Comparison of ENCODE assay signal across 17 mouse cellular contexts in the genomic region with DNA sequence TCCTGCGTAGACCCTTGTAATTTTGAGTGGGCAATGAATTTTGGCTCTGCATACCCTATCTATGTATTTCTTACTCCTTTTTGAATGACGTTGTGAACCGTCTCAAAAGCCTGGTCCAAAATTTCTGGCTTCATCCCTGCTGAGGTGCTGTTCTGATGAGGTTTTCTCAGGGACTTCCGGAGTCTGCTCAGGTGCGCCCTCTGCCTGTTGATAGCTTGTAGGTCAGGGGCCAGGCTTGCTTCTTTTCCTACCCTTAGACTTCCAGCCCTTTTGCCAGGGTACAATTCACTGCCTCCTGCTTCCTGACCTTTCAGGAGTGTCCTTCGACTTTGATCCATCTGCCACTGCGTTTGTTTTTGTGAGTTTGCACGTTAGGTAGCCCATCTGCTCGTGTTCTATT. TPM values are rescaled to one million over a fixed set of nuclear protein-coding genes. Genes with fewer than 3 reads are reported as not detected.
A peak's percentile ranks its signal among the peaks of the same experiment; 100 is the strongest.
DNase-seq lines count a peak whose midpoint lies in the region; ATAC-seq lines count a peak whose summit lies in the region.
"Not testable (repeated sequence)": the region's sequence is repeated elsewhere in the genome, so short reads cannot be mapped to it uniquely, and the experiment has no call there.
"Had no signal": no experiment of that assay in that cellular context is flagged by ENCODE, and none has a peak within 500 bp of the region (broad histone marks: within the 10 kb centered on the region; RNA-seq: fewer than 3 reads in every experiment).

No protein-coding gene starts in this region.

- 3% methylated on average over 2 of the region's 9 CpGs for WGBS in hindbrain, embryonic 14.5 days
- WGBS in midbrain, embryonic 15.5 days: 5% methylated on average over 6 of the region's 9 CpGs

- not testable (repeated sequence) for ATAC-seq in hindbrain, embryonic 14.5 days (ENCODE audit: low FRiP score); midbrain, embryonic 15.5 days (replicated peaks)

- intact Hi-C loops in left cerebral cortex, postnatal 25 days (cut with DNase I): not testable (repeated sequence)

- not testable (repeated sequence) for H3K4me1 ChIP-seq in hindbrain, embryonic 14.5 days (replicated peaks; ENCODE audit: control insufficient read depth, insufficient read depth, low read length); midbrain, embryonic 15.5 days

- not testable (repeated sequence) for H3K9me3 ChIP-seq in hindbrain, embryonic 14.5 days (ENCODE audit: control insufficient read depth, low read length); midbrain, embryonic 15.5 days

- peak; percentile 71 to 74 for DNase-seq in cerebellum, postnatal 10 days
- peak; percentile 11 to 24 for DNase-seq in frontal cortex, postnatal 36 days (ENCODE audit: low spot score in 2 of 2)
- DNase-seq in hindbrain, embryonic 14.5 days (ENCODE audit: low spot score): not testable (repeated sequence)
- peak; percentile 9 to 51 for DNase-seq in layer of hippocampus, adult 18-20 months (ENCODE audit: low spot score in 2 of 2)
- DNase-seq in left cerebral cortex, postnatal 25 days (ENCODE audit: low spot score in 2 of 2): peak; percentile 15 to 30
- peak; percentile 43 for DNase-seq in testis, postnatal 10 days (ENCODE audit: low spot score)

- H3K4me2 ChIP-seq in hindbrain, embryonic 14.5 days (replicated peaks): peak overlapping the region; percentile 65
- H3K4me2 ChIP-seq in midbrain, embryonic 15.5 days: peak overlapping the region; percentile 68; the same call in 1 of the 2 replicates

- H3K27ac ChIP-seq in hindbrain, embryonic 14.5 days; midbrain, embryonic 15.5 days: not testable (repeated sequence)

- H3K9ac ChIP-seq in hindbrain, embryonic 14.5 days; midbrain, embryonic 15.5 days: not testable (repeated sequence)

- H3K27me3 ChIP-seq in hindbrain, embryonic 14.5 days (ENCODE audit: control insufficient read depth, insufficient read depth, low read length); midbrain, embryonic 15.5 days (replicated peaks): not testable (repeated sequence)

- not testable (repeated sequence) for H3K36me3 ChIP-seq in hindbrain, embryonic 14.5 days (replicated peaks; ENCODE audit: control insufficient read depth, insufficient read depth); midbrain, embryonic 15.5 days (replicated peaks)

- not testable (repeated sequence) for H3K4me3 ChIP-seq in hindbrain, embryonic 14.5 days (replicated peaks; ENCODE audit: low read length); midbrain, embryonic 15.5 days

RNA-seq across cellular contexts. Expression of gene Gm3239, which starts 13.7 kb away (rescaled TPM):
- polyA plus RNA-seq in hindbrain, embryonic 14.5 days (2014; fragmentation: Nextera tagmentation; extraction: Ambion mirVana): 1.2 and 1.9 TPM in 2 replicates
- total RNA-seq in layer of hippocampus, adult 18-20 months (2021): under 1 TPM in 1 of 2 experiments, not detected in 1; 0.33 TPM
- total RNA-seq in left cerebral cortex, postnatal 25 days (2021): under 1 TPM in 1 of 2 experiments, not detected in 1; 0.23 TPM
- polyA plus RNA-seq in midbrain, embryonic 15.5 days (2015; fragmentation: Nextera tagmentation; extraction: Ambion mirVana): 1.0 and 1.4 TPM in 2 replicates
- total RNA-seq: adrenal gland, adult 2 months; gastrocnemius, postnatal 14 days had no signal
- polyA plus RNA-seq: adrenal gland, adult 2 months; forebrain, embryonic 10.5 days; intestine, embryonic 15.5 days; liver, embryonic 15.5 days; myocyte; Patski; thymus, postnatal 0 days had no signal

RNA-seq across cellular contexts. Expression of gene Gm8159, which starts 18.2 kb away (rescaled TPM):
- polyA plus RNA-seq in hindbrain, embryonic 14.5 days (2014; fragmentation: Nextera tagmentation; extraction: Ambion mirVana): not detected in 2 replicates
- under 1 TPM; 0.30 to 0.51 TPM for total RNA-seq in layer of hippocampus, adult 18-20 months (2021)
- total RNA-seq in left cerebral cortex, postnatal 25 days (2021): under 1 TPM; 0.32 to 0.44 TPM
- not detected in 2 replicates for polyA plus RNA-seq in midbrain, embryonic 15.5 days (2015; fragmentation: Nextera tagmentation; extraction: Ambion mirVana)
- total RNA-seq: adrenal gland, adult 2 months; gastrocnemius, postnatal 14 days had no signal
- polyA plus RNA-seq: adrenal gland, adult 2 months; embryonic facial prominence, embryonic 10.5 days; forebrain, embryonic 10.5 days; heart, embryonic 16.5 days; intestine, embryonic 15.5 days; liver, embryonic 15.5 days; myocyte; Patski; thymus, postnatal 0 days had no signal

RNA-seq across cellular contexts. Expression of gene Gm7876, which starts 58.7 kb away (rescaled TPM):
- polyA plus RNA-seq in hindbrain, embryonic 14.5 days (2014; fragmentation: Nextera tagmentation; extraction: Ambion mirVana): not detected in 2 replicates
- total RNA-seq in layer of hippocampus, adult 18-20 months (2021): not detected
- total RNA-seq in left cerebral cortex, postnatal 25 days (2021): not detected
- not detected in 2 replicates for polyA plus RNA-seq in midbrain, embryonic 15.5 days (2015; fragmentation: Nextera tagmentation; extraction: Ambion mirVana)
- total RNA-seq: adrenal gland, adult 2 months; gastrocnemius, postnatal 14 days had no signal
- polyA plus RNA-seq: adrenal gland, adult 2 months; embryonic facial prominence, embryonic 10.5 days; forebrain, embryonic 10.5 days; heart, embryonic 16.5 days; intestine, embryonic 15.5 days; liver, embryonic 15.5 days; myocyte; Patski; thymus, postnatal 0 days had no signal
